Mouse (Mus musculus) megakaryocyte, adult 5-6 weeks (primary cell): Measurements from ENCODE around the gene Zc3h7b. TPM values are rescaled to one million over a fixed set of nuclear protein-coding genes. Genes with fewer than 3 reads are reported as not detected.
"Not testable (repeated sequence)": the region's sequence is repeated elsewhere in the genome, so short reads cannot be mapped to it uniquely, and the experiment has no call there.

ENCODE experiments used
- ATAC-seq: 2 replicates; pipeline ENCODE4 v1.8.0; 2016; ENCODE audit warnings: mild to moderate bottlenecking, inconsistent platforms; ENCODE audit not compliant: poor library complexity, severe bottlenecking
- total RNA-seq, 2 experiments: library from RNA; stranded (forward) in 1 of 2; stranded (reverse) in 1 of 2; fragments of 153-499, 151-499 nt in 1 of 2; fragments of 221-1000, 200-1000 nt in 1 of 2; gene quantifications; 2 replicates each; pipeline versions ENCODE4 v1.2.3 to v1.2.4; 2015 to 2017

Zc3h7b gene
- total RNA-seq, 2 experiments from 2014 or later: 5.5 to 5.8 TPM

DNA sequence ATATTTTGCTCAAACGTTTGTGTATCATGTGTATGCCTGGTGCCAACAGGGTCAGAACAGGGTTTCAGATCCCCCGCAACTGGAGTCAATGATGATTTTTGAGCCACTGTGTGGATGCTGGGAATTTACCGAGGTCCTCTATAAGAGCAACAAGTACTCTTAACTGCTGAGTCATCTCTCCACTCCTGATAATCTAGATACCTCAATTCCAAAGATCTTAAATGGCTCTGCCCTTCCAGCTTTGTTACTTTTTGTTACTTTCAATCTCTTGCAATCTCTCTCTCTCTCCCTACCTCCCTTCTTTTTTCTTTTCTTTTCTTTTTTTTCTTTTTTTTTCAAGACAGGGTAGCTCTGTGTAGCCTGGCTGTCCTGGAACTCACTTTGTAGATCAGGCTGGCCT lies 9.8 kb upstream of the Zc3h7b start:
- ATAC-seq: no peak

DNA sequence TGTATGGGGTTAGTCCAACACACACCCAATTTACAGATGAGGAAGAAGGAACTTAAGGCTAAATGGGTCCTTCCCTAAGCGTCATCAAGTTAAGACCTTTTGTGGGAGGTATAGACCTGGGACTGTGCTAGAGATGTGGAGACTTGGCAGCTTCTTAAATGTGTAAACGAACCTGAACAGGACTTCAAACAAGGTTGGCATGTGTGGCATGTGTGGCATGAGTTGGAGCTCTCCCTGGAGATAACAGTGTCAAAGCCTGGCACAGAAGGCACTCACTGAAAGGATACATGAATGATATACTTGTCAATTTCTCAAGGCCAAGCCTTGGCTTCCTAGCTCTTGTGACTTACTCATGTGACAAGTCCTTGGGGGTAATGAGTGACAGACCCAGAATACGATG lies 5.6 kb upstream of the Zc3h7b start:
- no peak for ATAC-seq

DNA sequence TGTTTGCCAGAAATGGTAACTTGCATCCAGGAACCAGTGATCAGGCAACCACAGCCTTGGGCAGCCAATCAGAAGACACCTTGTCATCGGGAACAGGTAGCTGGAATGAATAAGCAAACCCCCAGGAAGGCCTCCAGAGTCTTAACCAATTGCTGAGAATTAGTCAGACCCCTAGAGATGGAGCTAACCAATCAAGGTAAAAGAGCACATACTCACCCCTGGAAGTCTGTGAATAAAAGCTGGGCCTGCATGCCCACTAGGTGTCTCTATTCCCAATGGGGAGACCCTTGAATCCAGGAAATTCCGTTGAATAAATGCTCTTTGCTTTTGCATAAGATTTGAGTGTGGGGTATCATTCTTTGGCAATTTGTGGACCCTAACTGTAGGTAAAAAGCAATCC lies 4.9 kb upstream of the Zc3h7b start:
- no peak for ATAC-seq

DNA sequence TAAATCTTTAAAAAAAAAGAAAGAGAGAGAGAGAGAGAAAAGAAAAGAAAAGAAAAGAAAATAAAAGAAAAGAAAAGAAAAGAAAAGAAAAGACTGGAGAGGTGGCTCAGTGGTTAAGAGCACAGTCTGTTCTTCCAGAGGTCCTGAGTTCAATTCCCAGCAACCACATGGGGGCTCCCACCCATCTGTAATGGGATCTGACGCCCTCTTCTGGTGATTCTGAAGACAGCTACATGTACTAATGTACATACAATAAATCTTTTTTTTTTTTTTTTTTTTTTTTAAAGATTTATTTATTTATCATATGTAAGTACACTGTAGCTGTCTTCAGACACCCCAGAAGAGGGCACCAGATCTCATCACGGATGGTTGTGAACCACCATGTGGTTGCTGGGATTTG lies 2.5 kb upstream of the Zc3h7b start:
- ATAC-seq: not testable (repeated sequence)

DNA sequence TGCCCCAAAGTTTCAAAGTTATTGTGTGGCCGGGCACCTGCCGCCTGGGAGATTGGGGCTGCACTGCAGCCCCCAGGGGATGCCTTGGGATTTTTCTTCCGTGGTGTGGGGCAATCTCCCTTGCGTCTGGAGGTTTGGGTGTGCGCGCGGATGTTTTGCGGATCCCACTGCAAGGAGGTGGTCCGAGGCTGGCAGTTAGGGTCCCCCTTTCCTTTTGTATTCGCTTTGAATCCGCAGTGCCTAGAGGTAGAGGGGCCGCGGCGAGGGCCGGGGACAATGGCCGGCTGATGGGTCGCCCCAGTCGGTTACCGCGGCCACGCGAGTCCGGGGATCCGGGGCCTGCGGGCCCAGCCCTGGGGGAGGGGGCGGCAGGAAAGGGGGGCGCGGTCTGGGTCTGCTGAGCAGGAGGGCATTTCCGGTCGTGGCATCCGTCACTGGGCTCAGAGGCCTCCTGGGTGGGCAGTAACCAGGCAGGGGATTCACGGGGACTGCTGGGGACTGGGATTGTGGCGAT lies 801 bp downstream of the Zc3h7b start:
- peak; percentile 61 for ATAC-seq

DNA sequence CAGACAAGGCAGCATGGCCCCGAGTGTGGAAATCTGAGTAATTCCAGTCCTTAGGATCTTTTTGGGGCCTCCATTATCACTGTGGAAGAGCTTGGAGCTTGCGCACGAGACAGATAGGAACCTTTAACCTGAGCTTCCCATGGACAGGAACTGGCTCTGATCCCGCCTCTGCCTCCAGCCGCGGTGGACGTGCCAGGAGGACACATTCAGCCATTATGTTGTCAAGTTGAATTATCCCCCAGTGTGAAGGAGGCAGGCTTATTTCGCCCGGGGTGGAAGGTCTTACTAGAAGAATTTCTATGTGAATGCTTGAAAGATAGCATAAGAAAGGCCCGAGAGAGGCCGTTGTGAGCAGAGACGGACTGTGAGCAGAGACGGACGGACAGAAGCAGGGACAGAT lies 4.9 kb downstream of the Zc3h7b start:
- no peak for ATAC-seq

DNA sequence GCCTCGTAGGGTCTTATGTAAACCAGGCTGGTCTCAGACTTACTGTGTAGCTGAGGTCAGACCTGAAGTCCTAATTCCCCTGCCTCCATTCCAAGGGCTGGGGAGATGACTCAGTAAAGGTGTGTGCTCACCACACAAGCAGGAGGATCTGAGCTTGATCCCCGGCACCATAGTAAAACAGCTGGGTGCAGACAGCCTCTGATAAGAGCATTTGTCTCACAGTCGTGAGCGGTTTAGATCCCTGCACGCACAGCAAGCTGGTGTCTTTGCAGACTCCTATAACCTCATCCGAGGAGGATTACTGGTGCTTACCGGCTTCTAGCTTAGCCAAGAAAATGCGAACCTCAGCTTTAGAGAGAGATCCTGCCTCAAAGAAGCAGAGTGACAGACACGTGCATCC lies 8.8 kb downstream of the Zc3h7b start:
- ATAC-seq: no peak

DNA sequence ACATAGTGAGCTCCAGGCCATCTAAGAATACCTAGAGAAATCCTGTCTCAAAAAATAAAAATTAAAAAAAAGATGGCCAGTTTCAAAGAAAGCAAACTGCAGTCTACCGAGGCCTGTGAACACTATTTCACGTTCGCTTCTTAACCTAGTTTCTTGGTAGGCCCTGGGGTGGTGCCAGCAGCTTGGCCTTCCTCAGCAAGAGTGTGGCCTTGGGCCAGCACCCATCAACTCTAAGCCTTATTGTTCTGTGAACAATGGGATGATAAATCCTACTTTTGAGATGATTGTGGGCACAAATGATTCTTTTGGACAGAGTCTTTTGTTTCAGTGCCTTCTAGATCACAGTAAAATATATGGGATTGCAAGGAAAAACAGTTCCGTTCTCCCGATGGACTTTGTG lies 13.8 kb downstream of the Zc3h7b start:
- no peak for ATAC-seq

DNA sequence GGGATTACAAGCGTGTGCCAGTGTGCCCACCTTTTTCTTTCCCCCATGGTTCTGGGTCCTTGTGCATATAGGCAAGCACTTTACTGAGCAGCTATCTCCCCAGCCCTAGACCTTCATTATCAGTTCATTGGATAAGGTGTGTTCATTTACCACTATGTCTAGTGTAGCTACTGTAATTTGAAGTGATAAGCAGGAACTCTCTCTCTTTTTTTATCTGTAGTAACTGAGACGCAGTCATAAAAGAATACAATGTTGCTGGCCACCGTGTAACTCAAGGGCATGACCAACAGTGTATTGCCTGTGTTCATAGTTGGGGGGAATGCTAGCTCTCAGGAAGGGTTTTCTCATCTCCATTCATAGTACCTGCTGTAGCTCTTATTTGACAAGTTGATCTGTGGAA lies 14.7 kb downstream of the Zc3h7b start:
- ATAC-seq: no peak

DNA sequence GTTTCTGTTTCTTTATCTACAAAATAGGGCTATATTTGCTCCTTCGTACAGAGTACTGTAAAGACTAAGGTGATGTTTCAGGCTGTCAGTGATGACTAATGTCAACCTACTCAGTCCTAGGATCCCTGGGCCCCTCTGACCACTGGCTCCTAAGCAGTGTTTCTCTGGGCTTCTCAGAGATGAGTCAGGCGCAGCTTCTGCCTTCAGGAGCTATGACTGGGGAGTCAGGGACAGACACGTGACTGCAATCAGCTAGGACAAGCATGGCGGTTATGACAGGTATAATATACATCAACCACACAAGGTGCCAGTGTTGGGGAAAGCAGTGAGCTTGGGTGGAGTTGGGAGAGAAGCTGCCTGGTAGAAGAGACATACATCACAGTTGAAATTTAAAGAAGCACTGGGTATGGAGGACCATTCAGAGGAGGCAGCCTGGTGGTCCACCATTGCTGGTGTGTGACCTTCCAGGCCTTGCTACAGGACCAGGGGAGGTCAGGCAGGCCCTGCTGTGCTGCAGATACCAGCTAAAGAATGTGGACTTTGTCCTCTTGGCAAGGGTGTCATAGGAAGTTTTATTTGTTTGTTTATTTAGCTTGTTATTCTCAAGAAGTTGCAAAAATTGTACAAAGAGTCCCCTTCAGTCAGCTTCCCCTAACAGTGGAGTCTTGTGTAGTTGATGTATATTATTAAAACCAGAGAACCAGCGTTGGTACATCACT lies 15.7 kb downstream of the Zc3h7b start:
- ATAC-seq: no peak

DNA sequence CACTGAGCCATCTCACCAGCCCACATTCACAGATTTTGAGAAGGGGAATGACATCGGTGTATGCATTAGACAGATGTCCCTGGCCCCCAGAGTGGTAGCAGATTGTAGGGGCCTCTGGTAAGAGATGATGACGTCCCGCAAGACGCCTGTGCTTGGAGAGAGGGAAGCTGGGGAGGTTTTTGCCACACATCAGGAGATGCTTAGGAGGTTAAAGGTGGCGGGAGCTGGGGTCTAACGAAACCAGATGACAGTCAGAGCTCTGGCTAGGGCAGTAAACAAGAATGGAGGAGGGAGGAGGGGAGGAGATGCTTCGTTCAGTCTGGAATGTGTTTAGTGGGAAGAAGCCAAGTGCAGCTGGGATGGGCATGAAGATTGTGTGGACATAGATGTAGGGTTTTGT lies 16.5 kb downstream of the Zc3h7b start:
- ATAC-seq: no peak

DNA sequence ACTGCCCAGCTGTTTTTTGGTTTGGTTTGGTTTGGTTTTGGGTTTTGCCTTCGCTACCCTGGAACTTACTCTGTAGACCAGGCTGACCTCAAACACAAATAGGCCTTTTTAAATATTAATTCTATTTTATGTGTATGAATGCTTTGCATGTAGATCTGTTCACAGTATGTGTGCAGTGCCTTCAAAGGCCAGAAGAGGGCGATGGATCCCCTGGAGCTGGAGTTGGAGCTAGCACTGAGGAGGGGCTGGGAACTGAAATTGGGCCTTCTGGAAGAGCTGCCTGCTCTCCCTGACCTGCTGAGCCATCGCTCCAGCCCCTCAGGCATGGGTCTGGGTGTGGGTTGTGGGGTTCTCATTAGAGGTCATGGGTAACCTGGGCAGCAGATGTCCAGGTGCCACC lies 17.1 kb downstream of the Zc3h7b start:
- no peak for ATAC-seq

DNA sequence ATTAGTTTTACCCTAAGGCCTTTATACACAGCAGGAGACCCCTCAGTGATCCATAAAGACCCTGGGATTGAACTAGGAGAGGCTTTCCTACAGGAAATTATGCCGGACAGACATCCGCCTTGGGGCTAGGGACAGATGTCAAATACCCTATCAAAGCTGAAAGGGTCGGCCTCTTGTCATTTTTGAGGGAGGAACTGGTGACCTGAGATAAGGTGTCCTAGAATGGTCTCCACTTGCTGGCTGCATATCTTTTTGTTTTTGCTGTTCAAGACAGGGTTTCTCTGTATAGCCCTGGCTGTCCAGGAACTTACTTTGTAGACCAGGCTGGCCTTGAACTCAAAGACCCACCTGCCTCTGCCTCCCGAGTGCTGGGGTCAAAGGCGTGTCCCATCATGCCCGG lies 19.7 kb downstream of the Zc3h7b start:
- no peak for ATAC-seq

DNA sequence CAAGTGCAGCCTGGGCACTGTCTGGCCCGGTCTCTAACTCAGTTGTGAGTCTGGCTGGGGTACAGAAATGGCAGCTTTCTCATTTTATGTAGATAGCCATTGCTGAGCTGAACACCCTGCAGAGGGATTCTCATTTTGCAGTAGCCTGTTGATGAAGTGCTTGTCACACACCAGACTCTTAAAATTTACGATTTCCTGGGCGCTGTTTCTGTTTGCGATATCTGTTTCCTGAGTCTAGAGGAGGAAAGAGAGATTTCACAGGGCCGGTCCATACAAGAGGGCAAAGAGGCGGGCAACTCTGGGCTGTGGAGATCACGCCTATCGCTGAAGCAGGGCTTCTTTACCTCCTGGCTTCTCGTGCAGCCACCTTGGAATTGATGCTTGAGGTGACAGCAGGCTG lies 20.8 kb downstream of the Zc3h7b start:
- no peak for ATAC-seq

DNA sequence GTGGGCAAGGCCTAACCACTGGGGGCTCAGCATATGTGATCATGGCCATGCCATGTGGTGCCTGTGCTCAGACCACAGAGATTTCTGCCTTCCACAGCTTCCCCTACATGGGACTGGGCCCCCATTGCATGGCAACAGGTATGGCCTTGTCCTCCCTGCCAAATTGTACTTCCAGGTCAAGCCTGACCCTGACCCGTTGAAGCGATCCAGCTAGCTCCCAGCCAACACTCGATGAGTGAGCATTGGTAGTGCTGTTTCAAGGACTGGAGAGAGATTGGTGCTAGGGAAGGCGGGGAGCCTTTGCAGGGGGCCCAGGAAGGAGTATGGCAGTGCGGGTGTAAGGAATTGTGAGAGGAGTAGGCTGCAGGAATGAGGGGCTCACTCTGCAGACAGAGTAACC lies 21.6 kb downstream of the Zc3h7b start:
- ATAC-seq: no peak

DNA sequence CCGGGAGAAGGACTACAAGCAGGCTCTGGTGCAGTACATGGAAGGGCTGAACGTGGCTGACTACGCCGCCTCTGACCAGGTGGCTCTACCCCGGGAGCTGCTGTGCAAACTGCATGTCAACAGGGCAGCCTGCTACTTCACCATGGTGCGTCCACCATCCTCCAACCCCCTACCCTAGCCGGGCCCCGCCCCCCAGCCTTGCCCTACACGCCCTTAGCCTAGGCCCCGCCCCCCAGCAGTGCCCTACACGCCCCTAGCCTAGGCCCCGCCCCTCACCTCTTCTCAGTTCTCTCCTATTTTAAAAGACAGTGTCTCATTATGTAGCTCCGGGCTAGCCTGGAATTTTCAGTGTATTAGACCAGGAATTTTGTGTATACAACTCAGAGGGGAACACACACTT lies 24.2 kb downstream of the Zc3h7b start:
- no peak for ATAC-seq

DNA sequence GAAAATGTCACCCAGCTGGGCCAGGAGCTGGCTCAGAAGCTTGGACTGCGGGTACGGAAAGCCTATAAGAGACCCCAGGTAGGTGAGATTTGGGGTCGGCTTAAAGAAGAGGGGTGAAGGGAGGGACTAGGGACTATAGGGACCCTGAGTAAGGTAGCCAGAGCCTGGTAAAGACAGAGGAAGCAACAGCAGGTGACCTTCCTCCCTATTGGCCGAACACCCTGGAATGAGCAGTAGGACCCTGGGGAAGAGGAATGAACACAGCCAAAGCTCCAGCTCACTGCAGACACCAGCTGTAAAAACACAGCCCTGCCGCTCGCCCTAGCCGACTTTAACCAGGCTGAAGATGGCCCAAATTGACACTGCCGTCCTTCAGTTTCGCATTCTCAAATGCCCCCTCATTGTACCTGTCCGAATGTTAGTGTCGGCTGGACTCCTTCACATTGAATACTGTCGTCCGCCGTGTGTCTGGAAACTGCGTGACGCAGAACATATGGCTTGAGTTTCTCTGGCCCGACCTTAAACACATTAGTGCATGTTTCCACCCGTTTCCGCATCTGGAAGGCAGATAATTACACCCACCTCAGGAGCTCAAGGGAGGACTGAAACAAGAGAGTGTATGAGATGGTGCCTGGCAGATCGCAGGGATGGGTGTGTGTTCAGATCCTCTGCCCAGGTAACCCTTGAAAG lies 27.7 kb downstream of the Zc3h7b start:
- ATAC-seq: no peak

DNA sequence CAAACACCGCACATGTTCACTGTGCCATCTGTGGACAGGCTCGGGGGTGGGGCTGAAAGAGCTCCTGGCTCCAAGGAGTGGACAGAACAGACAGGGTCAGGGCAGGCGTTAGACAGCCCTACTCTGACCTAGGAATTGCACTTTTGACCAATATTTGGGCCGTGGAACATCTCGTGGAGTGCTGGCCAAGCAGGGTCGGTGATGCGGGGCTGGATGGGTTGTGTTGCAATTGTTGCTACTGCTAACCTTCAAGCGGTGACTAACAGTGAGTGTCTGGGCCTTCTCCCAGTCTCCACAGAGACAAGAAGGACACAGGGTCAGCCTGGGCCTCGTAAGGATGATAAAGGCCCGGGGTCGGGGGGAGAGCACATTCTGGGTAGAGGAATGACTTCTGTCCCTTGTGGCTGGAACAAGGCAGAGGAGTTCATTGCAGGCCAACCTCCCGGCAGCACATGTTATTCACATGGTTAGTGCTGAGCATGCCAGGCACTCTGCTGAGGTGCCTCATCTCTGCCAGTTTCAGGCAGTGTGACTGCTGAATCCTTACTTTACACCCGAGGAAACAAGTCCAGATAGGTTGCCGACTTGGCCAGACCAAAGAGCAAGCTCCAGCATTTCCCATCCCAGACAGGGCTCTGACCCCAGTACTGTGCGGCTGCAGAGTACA lies 29.8 kb downstream of the Zc3h7b start:
- no peak for ATAC-seq

DNA sequence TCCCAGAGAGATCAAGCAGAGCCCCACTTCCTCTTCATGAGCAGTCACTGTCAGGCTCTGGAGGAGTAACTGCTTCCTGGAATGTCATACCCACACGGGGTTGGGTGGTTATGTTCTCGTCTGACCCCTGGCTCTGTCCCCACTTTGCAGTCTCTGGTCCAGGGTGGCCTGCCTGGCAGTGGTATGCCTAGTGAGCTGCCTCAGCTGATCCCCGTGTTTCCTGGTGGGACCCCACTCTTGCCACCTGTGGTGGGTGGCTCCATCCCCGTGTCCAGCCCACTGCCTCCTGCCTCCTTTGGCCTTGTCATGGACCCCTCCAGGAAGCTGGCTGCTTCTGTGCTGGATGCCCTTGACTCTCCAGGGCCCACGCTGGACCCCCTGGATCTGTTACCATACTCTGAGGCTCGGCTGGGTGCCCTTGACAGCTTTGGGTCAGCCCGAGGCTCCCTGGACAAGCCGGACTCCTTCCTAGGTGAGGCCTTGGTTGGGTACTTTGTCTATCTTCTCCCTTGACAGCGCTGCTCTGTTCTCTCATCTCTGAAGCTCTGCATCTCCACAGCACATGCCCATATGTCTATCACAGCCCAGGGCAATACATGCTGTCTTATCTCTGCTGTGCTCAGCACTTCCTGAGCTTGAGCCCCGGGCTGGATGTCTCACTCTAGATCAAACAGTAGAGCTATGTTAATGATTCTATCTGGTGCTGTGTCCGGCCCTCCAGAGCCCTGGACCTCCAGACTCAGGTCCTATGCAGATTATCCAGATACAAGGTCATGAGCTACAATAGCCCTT lies 32.0 kb downstream of the Zc3h7b start:
- ATAC-seq: no peak

DNA sequence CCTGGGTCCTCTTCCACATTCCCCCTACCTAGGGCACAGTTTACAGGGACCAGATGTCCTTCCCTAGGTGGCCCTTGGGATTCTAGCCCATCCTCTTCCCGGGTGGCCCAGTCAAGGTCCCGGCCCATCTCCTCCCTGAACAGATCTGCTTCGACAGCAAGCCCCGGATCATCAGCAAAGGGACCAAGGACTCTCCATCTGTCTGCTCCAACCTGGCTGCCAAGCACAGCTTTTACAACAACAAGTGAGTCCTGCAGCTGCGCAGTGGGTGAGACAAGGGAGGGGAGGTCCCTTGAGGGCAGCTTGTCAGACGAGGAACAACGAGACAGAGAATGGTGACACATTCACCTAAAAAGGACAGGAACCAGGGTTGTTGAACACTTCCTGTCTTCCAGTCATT lies 37.0 kb downstream of the Zc3h7b start:
- ATAC-seq: no peak

DNA sequence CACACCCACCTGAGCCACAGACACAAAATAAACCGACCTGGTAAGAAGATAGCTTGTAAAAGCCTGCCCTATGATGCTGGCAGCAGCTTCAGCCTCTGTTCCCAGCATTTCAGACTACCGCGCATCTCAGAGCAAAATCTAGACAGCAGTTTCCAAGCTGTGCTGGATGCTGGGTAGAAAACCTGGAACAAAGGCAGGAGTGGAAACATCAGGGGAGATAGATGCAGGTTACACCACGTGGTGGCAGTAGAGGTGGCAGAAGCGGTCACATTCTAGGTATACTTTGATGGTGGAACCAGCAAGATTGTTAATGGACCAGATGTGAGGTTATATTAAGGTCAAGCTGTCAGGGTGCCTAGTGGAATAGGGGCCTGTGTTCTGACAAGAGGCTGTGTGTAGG lies 39.9 kb downstream of the Zc3h7b start:
- no peak for ATAC-seq
